Mouse (Mus musculus) lung, adult 2 months (tissue): ENCODE measurements around the gene Foxn3.

Source experiments
- CTCF ChIP-seq: fragments of 200-500 bp; IDR thresholded peaks from 2 replicates; pipeline ENCODE4 v1.5.1; 2011; ENCODE audit warnings: mild to moderate bottlenecking, low read length, control low read depth; ENCODE audit not compliant: insufficient read depth
- POLR2A ChIP-seq: fragments of 200-500 bp; IDR thresholded peaks from 2 replicates; pipeline ENCODE4 v1.6.1; 2011; ENCODE audit warnings: low read depth, mild to moderate bottlenecking, control low read depth, low read length, borderline replicate concordance; ENCODE audit errors: extremely low read depth

DNA sequence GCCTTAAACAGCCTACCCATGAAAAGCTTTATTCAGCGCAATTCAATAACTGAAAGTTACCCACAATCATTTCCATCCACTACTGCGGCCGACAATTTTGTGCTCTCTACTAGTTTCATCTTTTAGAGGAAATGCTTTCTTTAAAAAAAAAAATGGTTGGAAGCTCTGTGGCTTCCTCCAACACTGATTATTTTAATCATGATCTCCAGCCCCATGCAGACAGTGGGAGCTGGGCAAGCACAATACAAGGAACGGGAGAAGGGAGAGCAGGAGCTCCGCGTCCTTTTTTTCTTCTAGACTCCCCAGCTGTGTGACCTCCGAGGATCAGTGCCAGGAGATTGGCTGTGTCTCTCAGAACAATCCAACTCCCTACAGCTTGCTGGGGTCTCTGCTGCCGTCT lies 5.9 kb downstream of the Foxn3 start:
- no peak for TF ChIP-seq CTCF
- TF ChIP-seq POLR2A: no peak
